Mouse (Mus musculus) right cerebral cortex, postnatal 25 days (tissue): ENCODE results near the gene Ube2v1.
A peak's percentile ranks its signal among the peaks of the same experiment; 100 is the strongest.
"Not testable (repeated sequence)": the region's sequence is repeated elsewhere in the genome, so short reads cannot be mapped to it uniquely, and the experiment has no call there.

Source experiments
- DNase-seq: peaks from one replicate; pipeline ENCODE4 v3.0.0; 2022

The Ube2v1 gene

DNA sequence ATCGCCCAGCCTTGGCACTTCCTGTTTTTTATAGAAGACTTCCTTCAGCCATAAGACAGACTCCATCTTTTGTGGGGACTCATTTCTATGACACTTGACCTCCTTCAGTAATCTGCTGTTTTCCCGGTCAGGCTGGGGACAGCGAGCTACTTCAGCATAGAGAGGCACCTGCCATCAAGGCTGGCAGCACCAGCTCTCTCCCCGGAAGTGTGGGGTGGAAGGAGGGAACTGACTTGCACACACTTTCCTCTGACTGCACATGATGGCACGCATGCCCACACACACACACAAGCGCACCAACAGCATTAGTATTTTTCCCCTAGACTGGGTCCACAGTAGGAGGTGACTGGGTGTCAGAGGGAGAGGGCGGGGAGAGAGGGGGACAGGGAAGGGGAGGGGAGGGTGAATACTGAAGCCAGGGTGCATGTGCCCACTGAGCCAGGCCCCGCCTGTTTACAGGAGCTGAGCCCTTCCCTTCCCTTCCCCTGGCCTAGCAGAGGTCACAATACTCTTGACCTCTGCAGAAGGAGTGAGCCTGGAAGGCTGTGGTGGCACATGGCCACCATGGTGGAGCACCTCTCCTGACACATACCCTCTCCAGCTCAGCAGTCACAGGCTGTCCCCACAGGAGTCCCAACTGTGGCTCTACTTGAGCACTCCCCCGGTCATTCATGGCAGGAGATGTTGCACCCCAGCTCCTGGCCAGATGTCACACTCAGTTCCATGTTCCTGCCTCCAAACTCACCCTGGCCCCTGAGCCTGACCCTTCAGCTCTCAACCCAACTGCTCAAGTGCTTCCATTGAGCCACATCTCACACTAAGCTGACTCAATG is 10.4 kb downstream of the Ube2v1 start:
- DNase-seq = no peak

DNA sequence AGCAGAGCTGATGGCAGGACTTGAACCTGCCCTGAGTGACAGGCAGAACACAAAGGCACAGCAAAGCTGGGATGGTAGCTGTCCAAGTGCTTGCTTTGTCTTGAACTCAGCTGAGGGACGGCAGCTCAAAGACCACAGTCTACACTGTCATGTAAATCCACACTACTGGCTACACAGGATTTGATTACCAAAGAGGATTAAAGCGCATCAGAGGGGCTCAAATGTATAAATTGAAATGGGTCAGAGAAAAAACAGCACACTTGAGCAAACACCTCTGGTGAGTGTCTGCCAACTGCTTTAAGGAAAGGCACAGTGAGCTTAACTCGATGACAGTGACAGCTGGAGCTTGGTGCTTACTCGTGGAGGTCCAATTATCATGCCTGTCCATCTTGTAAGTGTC is 14.4 kb downstream of the Ube2v1 start:
- no peak for DNase-seq

GRCm38 (mm10) chr2:167617034-167617433 is 14.9 kb downstream of the Ube2v1 start:
- DNase-seq = no peak

GRCm38 (mm10) chr2:167613335-167613734 is 18.6 kb downstream of the Ube2v1 start:
- DNase-seq = not testable (repeated sequence)

- no peak for DNase-seq
Measured at GRCm38 (mm10) chr2:167612122-167612521, 19.8 kb downstream of the Ube2v1 start.

DNA sequence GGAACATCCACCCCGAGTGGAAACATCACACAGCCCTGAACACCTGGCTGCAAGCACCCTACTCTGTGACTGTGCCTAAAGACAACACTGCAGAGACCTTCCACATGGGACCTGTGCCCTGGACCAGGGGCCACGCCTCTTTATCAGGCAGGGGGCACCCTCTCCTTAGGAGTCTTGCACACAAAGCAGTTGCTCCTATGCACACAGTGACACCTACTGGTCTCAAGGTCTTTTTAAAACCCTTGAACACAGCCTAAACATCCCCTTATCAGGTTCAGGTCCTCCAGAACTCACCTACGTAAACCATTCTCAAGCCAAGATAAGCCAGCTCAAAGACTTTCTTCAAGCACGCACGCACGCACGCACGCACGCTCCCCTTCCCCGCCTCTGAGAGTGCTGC is 20.6 kb downstream of the Ube2v1 start:
- DNase-seq = no peak

DNA sequence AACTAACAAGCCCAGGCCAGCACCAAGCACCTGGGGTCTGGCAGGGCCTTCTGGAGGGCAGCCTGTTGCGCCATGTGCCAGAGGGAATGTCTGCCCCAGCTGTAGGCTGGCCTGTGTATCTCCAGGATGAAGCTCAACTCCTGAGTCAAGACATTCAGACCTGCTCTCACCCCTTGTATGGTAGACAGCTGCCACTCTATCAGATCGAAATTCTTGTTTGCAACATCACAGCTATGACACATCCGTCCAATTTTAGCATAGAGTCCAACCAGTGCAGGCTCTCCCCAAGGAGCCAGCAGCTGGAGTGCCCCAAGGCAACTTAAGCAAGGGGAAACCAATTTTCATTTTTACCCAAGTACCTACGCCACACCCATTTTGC is 25.2 kb downstream of the Ube2v1 start:
- no peak for DNase-seq

DNA sequence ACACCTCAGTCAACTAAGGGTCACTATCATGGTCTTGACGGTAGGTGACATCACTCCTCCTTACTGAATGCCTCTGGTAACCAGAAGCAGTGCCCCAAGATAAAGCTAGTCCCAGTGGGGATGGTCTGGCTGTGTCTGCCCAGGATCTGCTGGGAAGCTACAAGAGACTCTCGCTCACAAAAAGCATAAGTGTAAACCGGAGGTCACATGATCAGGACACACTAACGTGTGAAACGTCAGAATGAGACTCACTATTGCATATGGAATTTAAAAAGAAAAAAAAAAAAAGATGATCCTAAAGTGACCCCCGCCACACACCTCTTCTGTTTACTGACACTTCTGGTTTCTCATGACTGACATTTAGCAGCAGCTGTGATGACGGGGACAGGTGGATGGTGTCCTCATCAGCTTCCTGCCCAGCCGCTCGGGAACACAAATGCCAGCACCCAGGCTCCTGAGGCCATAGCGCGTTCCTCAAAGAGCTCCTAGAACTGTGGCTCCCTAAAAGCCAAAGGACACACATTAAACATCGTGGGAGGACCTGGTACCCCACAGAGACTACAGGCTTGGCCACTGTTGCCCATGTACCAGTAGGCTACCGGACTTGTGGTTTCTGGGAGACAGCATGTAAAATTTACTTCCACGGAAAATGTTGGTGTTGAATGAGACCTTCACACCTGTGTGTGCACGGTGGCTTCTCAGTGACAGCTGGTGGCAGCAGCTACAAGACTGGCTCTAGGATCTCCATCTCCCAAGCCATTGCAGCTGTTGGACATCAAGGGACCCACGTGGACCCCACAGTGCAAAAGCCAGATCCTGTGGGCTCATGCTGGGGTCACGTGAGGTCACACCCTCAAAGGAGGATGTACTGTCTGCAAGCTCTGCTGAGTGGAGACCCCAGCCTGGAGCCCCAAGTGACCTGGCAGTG is 25.8 kb downstream of the Ube2v1 start:
- DNase-seq = no peak

DNA sequence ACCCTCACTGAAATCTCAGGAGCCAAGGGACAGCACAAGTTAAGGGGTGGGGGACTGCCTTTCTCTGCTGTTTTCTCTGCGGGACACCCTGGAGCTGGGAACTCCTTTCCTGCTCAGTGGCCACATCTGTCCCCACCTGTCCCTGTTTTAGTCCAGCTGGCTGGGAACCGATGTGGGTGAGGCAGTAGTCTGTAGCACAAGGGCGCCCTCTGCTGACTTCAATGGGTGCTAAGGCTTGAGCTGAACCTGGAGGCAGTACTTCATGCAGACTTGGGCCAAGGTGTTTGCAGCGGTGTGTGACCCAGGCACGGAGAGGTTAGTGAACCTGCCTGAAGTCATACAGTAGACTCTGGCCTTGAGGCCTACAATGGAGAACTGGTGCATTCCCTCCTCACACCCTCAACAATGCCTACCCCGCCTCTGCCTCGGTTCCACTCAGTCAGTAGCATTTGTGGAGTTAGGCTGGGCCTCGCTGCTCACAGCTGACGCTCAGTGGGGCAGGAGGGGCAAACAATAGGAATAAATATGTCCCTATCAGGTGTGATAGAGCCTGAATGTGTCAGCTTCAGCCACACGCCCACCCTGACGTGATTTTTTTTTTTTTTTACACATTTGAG is 26.6 kb downstream of the Ube2v1 start:
- DNase-seq = peak; percentile 78

DNA sequence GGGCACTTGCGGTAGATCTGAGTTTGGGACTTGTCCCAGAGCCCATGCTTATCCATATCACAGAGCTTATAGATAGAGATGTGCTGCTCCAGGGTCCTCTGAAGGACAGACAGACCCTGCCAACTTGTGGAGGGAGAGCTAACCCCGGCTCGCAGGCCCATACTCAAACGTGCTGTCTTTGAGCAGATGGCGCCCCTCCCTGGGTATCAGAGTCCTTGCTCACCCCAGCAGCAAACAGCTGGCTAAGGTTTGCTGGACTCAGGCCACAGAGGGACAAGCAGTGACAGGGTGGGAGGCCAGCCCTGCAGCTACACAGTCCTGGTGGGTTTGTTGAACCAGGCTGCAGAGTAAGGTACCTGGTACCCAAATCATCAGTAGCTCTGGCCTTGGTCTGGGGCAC is 28.9 kb downstream of the Ube2v1 start:
- DNase-seq = no peak

DNA sequence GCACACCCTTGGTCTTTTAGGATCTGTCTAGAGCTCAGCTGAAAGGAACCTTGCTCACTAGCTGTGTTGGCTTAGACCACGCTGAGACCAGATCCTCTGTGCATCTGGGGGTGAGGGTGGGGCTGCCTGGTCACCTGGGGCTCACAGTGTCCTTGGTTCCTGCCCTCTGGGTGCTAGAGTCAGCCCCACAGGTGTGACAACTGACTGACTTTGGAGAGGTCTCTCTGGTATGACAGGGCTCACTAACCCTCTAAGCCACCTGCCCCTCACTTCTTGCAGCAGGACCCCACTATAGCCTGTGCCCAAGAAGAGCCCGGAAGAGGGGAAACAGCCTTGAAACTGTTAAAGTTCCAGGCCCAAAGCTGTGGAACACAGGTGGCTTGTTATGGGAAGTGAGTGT is 29.5 kb downstream of the Ube2v1 start:
- no peak for DNase-seq

- DNase-seq = no peak
Measured at GRCm38 (mm10) chr2:167600481-167600995, 31.4 kb downstream of the Ube2v1 start.

GRCm38 (mm10) chr2:167599917-167600316 is 32.0 kb downstream of the Ube2v1 start:
- no peak for DNase-seq

GRCm38 (mm10) chr2:167599195-167599594 is 32.7 kb downstream of the Ube2v1 start:
- DNase-seq = no peak

- no peak for DNase-seq
Measured at GRCm38 (mm10) chr2:167597492-167598186, 34.3 kb downstream of the Ube2v1 start.

DNA sequence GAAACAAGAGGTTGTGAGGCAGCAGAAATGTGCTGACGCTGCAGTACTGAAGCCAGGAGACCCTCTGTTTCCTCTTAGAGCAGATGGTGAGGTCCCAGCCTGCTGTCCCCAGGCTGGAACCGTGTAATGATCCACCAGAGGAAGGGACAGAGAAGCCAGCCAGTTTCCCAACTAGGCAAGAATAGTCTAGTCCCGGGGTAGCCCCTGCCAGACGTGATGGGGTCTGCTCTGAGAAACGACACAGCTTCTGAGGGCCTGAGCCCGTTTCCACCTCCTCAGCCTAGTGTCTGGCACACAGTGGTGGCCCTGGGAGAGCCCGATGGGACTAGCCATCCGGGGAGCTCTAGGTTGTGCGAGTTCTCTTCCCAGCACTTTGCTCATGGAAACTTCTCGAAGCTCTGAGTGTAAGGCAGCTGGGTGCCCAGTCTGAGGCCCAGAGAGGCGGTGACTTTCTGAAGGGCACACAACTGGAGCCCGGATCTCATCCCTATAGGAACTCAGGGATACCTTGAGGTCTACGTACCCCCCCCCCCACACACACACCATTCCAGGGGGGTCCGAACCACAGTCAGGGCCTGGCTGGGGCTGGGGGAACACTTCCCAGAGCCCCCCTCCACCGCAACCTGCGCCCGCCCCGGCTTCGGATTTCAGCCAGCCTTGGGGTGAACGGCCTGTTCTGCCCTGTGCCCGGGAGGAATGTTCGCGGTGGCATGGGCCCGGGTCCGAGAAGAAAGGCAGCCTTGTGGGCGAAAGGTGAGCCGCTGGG is 35.0 kb downstream of the Ube2v1 start:
- DNase-seq = no peak

DNA sequence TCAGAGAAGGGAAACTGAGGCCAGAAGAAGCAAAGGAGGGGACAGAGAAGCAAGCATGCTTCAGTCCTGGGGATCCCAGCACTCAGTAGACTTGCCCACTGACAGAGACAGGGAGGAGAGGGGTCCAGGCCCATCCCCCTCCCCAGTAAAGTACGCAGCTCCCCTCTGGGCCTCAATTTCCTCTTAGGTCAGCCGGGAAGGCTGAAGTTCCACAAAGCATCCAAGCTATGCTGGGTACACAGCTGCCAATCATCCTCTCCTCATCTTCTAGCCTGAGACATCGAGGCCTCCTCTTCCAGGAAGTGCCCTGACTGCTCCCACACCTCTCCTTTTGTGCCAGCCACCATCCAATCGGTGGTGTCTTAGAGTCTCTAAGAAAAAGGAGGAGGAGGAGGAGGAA is 35.6 kb downstream of the Ube2v1 start:
- no peak for DNase-seq

- no peak for DNase-seq
Measured at GRCm38 (mm10) chr2:167595761-167596171, 36.1 kb downstream of the Ube2v1 start.

- DNase-seq = peak; percentile 48
Measured at GRCm38 (mm10) chr2:167594444-167594934, 37.4 kb downstream of the Ube2v1 start.

- no peak for DNase-seq
Measured at GRCm38 (mm10) chr2:167593551-167594250, 38.2 kb downstream of the Ube2v1 start.
